Mouse (Mus musculus) kidney, adult 2 months (tissue): ENCODE results near the gene Rnf213.

Experiments
- CTCF ChIP-seq: fragments of 200-500 bp; conservative IDR thresholded peaks from 2 replicates; pipeline ENCODE4 v1.5.1; 2011; ENCODE audit warnings: low read depth, mild to moderate bottlenecking, control low read depth, low read length, moderate library complexity, mixed read lengths; ENCODE audit not compliant: insufficient read depth, insufficient read length
- POLR2A ChIP-seq: fragments of 200-500 bp; IDR thresholded peaks from one replicate; pipeline ENCODE4 v1.6.1; 2011; ENCODE audit warnings: low read depth, low read length, control low read depth

DNA sequence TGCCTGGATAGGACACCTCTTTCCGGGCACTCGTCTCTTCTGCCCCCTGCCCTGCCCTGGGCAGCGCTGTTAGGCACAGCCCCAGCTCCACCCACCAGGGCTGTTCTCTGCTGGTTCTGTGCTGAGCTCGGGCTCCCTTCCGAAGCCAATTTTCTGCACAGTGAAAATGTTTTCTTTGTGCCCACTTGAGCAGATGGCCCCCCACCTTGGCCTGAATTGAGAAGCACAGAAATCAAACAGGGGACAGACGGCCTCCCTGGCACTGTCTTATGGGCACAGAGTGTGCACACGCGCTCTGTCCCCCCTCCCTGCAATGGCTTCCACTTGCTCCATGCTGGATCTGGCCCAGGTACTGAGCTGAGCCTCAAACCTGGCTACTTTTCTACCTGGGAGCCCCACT, 139.6 kb downstream of the Rnf213 start:
- TF ChIP-seq CTCF (no peak), POLR2A (no peak)
